Mouse (Mus musculus): Measurements from ENCODE around the gene Tmem159.

DNA sequence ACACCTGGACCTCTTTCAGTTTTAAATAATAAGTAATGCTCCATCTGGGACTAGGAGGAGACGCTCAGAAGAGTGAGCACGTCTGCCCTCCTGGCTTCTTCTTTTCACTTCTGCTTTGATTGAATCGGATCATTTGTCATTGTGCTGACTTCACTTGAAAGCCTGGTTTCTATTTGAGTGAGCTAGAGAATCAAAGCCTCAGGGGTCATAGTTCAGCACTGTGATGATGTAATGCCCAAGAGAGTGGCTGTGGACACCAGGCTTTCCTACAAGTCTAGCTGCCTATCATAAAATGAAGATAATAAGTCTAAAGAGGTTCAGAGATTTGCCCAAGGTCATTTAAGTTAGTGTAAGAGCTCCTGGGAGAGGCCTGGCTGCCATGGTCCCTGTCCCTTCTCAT, 48.1 kb downstream of the Tmem159 start:
- TF ChIP-seq CTCF (IDR thresholded peaks at IDR 0.05; ENCODE audit: low read depth, low read length) (no peak), POLR2A (IDR thresholded peaks at IDR 0.05; ENCODE audit: extremely low read depth, insufficient read depth, low read length) (no peak)
